Mouse (Mus musculus) large intestine, adult 2 months (tissue): Measurements from ENCODE around the gene Trim28. TPM values are rescaled to one million over a fixed set of nuclear protein-coding genes. Genes with fewer than 3 reads are reported as not detected.
A peak's percentile ranks its signal among the peaks of the same experiment; 100 is the strongest.
"Not testable (repeated sequence)": the region's sequence is repeated elsewhere in the genome, so short reads cannot be mapped to it uniquely, and the experiment has no call there.

Experiments
- DNase-seq: peaks from one replicate; pipeline ENCODE4 v3.0.0-alpha.2; 2012; ENCODE audit warnings: low read depth, low spot score
- WGBS: fragments of 180-500 bp; shearing (Covaris S2); methylation state at CpG from one replicate; pipeline ENCODE4 v1.1.7; 2018; 5-methylcytosine and 5-hydroxymethylcytosine counted together
- polyA plus RNA-seq: library from polyadenylated mRNA; depleted of rRNA; stranded (reverse); fragments of >200 nt; gene quantifications from 2 replicates; pipeline ENCODE4 v1.2.3, GENCODE M21; 2012; rRNA removed

Gene Trim28
- polyA plus RNA-seq, 1 experiment: 300 TPM

DNA sequence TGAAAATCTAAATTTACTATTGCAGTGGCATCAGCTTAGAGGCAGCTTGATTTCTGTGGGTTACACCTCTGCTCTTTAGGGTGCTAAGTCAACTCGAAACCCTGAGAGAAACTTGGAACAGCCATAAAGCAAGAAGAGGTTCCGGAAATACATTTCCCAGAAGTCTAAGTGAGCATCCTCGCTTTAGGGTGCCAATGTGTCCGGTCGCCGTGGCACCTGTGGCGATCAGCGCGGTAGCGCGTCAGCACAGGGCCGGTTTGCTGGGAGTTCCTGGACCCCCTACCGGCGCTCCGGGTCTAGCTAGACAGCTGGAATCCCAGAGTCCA lies 55.0 kb downstream of the Trim28 start:
- under 1% methylated on average over 15 of the region's 15 CpGs for WGBS

DNA sequence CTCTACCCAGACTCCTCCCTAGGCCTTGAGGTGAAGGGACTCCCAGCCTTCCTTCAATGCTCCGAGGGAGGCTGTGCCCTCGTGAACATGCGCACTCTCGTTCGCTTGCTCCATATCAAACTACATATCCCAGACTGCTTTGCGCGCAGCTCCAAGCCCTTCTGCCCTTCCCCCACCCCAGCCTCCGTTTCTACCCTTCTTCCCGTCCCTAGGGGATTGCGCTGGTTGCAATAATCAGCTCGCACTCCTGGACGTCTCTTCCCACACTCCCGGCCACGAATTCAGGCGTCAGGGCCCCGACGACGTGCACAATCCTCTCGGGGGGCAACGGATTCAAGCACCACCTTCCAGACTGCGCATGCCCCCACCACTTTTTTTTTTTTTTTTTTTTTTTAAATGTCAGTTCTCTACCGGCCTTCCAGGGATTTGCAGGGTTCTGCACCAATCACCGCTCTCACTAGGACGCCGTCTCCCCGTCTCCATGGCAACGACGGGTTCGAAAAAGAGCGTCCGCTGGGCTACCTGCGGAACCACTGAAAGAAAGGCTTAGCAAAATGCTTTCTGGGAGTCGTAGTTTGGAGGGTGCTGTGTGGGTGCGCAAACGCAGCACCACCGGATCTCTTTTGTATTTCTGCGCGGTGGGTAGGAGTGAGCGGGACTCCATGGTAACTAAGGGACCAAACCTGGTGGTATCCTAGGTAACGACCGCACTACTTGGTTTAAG lies 55.5 kb downstream of the Trim28 start, which contains the start of gene Mzf1:
Gene Mzf1, minus strand, starts transcription at position 478 of the 724 bp plus-strand sequence.
- peak; percentile 91 for DNase-seq
- under 1% methylated on average over 41 of the region's 41 CpGs for WGBS

More for the DNA sequence above, 55.0 kb downstream of the Trim28 start:
- DNase-seq: no peak

DNA sequence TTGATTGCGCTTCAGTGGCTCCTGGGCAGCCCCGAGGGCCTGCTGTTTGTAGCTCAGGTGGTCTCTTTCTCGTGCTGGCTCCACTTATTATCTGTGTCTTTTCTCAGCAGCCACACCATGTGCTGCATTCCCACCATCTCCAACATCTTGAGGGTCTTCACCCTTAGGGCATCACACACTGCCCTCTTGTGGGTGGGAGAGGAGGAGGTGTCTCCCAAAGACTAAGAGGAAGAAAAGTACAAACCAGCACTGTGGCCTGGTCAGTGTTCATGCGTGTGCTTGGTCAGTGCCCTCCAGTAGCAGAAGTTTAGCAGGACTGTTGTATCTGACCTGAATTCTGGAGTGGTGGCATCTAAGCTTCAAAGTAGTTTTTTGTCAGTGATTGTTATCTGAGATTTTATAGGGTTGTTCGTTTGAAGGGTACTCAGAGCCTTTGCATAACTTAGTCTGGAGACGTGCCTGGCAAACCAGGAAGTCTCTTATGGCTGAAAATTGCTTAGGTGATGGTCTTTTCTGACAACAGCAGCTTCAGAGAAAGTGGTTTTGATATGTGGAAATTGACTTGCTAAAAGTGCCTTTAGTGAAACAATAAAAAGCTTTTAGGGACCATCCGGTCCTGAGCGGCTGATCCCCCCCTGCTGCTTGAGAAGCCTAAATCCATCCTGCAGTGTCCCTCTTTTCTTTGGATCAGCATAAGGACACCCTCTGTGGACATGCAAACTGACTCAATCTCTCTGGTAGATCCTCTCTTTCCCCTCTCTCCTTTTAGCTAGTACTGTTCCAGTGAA lies 58.2 kb downstream of the Trim28 start:
- no peak for DNase-seq
- 60% methylated on average over 8 of the region's 8 CpGs for WGBS

DNA sequence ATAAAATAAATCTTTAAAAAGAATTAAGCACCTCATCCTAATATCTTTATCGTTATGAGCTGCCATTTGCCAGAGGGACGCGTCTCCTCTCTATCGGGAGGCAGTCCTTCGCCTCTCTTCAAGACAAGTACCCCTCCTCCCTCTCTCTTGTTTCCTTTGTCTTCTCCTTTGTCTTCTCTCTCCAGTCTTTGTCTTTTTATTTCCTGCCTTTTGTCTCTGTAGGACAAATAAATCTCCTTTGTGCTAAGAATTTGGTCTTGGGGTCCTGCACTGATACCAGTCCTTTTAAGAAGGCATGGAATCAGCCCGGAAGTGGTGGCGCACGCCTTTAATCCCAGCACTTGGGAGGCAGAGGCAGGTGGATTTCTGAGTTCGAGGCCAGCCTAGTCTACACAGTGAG lies 60.6 kb downstream of the Trim28 start:
- WGBS: 92% methylated on average over 9 of the region's 9 CpGs
- no peak for DNase-seq

DNA sequence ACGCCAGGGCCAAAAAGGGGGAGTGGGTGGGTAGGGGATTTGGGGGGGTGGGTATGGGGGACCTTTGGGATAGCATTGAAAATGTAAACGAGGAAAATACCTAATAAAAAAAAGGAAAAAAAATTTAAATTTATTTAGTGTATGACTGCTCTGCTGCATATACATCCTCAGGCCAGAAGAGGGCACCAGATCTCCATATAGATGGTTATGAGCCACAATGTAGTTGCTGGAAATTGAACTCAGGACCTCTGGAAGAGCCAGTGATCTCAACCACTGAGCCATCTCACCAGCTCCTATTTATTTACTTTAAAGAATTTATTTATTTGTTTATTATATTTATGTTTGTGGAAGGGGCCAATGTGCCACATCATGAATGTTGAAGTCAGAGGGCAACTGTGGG lies 64.5 kb downstream of the Trim28 start:
- not testable (repeated sequence) for DNase-seq
- 54% methylated on average over 2 of the region's 2 CpGs for WGBS

DNA sequence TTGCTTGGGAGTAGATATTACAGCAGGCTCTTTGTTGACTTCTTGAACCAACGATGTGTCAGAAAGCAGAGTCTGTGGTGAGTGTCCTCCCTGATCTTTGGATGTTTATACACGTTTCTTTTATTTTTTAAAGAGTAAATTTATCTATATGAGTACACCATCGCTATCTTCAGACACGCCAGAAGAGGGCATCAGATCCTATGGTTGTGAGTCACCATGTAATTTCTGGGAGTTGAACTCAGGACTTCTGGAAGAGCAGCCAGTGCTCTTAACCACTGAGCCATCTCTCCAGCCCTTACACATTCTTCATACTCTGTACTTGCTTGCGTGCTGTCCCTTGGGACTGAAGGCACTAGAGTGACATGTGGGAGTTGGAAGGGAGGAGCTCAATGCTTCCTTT lies 73.4 kb downstream of the Trim28 start:
- DNase-seq: no peak
- WGBS: 55% methylated on average over 5 of the region's 5 CpGs

Other genes starting within 250 kb of the Trim28 start
- gene Zscan18, start 195.5 kb upstream of the Trim28 start, polyA plus RNA-seq: 0.38 and 0.52 TPM in 2 replicates
- gene Zfp329, start 180.3 kb upstream of the Trim28 start, polyA plus RNA-seq: 0.87 and 1.3 TPM in 2 replicates
- gene Zfp110, start 164.4 kb upstream of the Trim28 start, polyA plus RNA-seq: 6.0 and 10.3 TPM in 2 replicates
- gene Zfp128, start 117.9 kb upstream of the Trim28 start, polyA plus RNA-seq: 0.33 and 0.51 TPM in 2 replicates
- 6.8 and 7.5 TPM in 2 replicates for gene Zscan22, start 101.3 kb upstream of the Trim28 start, polyA plus RNA-seq
- gene Rps5, start 76.8 kb upstream of the Trim28 start, polyA plus RNA-seq: 2,560 and 2,617 TPM in 2 replicates
- 0.20 and 0.27 TPM in 2 replicates for gene Rnf225, start 71.7 kb upstream of the Trim28 start, polyA plus RNA-seq
- gene Zfp324, start 33.3 kb upstream of the Trim28 start, polyA plus RNA-seq: 3.9 and 5.2 TPM in 2 replicates
- 2.5 and 3.4 TPM in 2 replicates for gene Zfp446, start 21.3 kb upstream of the Trim28 start, polyA plus RNA-seq
- 0.09 and 0.23 TPM in 2 replicates for gene Slc27a5, start 922 bp upstream of the Trim28 start, polyA plus RNA-seq
- gene Zbtb45, start 10.9 kb downstream of the Trim28 start, polyA plus RNA-seq: 16.0 and 18.3 TPM in 2 replicates
- 128 and 132 TPM in 2 replicates for gene Chmp2a, start 35.7 kb downstream of the Trim28 start, polyA plus RNA-seq
- 188 and 202 TPM in 2 replicates for gene Ube2m, start 39.2 kb downstream of the Trim28 start, polyA plus RNA-seq
- gene Mzf1, start 55.6 kb downstream of the Trim28 start, polyA plus RNA-seq: 0.66 and 0.80 TPM in 2 replicates
- not detected in 2 replicates for gene Vmn1r85, start 96.1 kb downstream of the Trim28 start, polyA plus RNA-seq
- not detected in 2 replicates for gene Vmn1r86, start 120.8 kb downstream of the Trim28 start, polyA plus RNA-seq
- not detected in 2 replicates for gene Vmn1r87, start 141.0 kb downstream of the Trim28 start, polyA plus RNA-seq
- gene Vmn1r88, start 160.5 kb downstream of the Trim28 start, polyA plus RNA-seq: not detected in 2 replicates
- gene Vmn1r89, start 213.9 kb downstream of the Trim28 start, polyA plus RNA-seq: not detected in 2 replicates